Mouse (Mus musculus): ENCODE results near the gene Dusp1. TPM values are rescaled to one million over a fixed set of nuclear protein-coding genes. Genes with fewer than 3 reads are reported as not detected.

Gene Dusp1
- polyA plus RNA-seq, 1 experiment from 2014 or later: 25.9 TPM

GRCm38 (mm10) chr17:26529791-26530241 is 32.1 kb downstream of the Dusp1 start:
- no peaks in the 10 kb centered on the region for H3K9me3 ChIP-seq (replicated peaks; ENCODE audit: control insufficient read depth, low read length)
- 73% methylated on average over 5 of the region's 5 CpGs for WGBS (ENCODE audit: insufficient replicate concordance)
- H3K9ac ChIP-seq (ENCODE audit: low read depth, low read length): no peak overlapping the region
- no peak overlapping the region for H3K4me2 ChIP-seq (ENCODE audit: low read depth, low read length)
- no peaks in the 10 kb centered on the region for H3K36me3 ChIP-seq (ENCODE audit: control insufficient read depth, insufficient read depth)
- peaks cover 13% of the 10 kb centered on the region for H3K4me1 ChIP-seq (ENCODE audit: control insufficient read depth, low read depth, low read length)
- H3K27ac ChIP-seq (ENCODE audit: low read length): no peak overlapping the region
- no peak for ATAC-seq (ENCODE audit: low read depth)
- H3K4me3 ChIP-seq (ENCODE audit: low read depth, low read length): no peak overlapping the region
- no peaks in the 10 kb centered on the region for H3K27me3 ChIP-seq (ENCODE audit: control insufficient read depth, insufficient read depth, low read depth, low read length)

GRCm38 (mm10) chr17:26528751-26529150 is 33.2 kb downstream of the Dusp1 start:
- WGBS (ENCODE audit: insufficient replicate concordance): 75% methylated on average over 6 of the region's 6 CpGs
- Histone ChIP-seq H3K4me2 (ENCODE audit: low read depth, low read length) (no peak overlapping the region), H3K9ac (ENCODE audit: low read depth, low read length) (no peak overlapping the region), H3K4me1 (ENCODE audit: control insufficient read depth, low read depth, low read length) (peaks cover 3% of the 10 kb centered on the region; the same call in 1 of the 2 replicates), H3K9me3 (replicated peaks; ENCODE audit: control insufficient read depth, low read length) (no peaks in the 10 kb centered on the region), H3K4me3 (ENCODE audit: low read depth, low read length) (no peak overlapping the region), H3K27ac (ENCODE audit: low read length) (no peak overlapping the region), H3K36me3 (ENCODE audit: control insufficient read depth, insufficient read depth) (no peaks in the 10 kb centered on the region), H3K27me3 (ENCODE audit: control insufficient read depth, insufficient read depth, low read depth, low read length) (no peaks in the 10 kb centered on the region)
- no peak for ATAC-seq (ENCODE audit: low read depth)

- 84% methylated on average over 9 of the region's 9 CpGs for whole genome bisulfite sequencing (ENCODE audit: insufficient replicate concordance)
- H3K27ac ChIP-seq (ENCODE audit: low read length): no peak overlapping the region
- H3K4me2 ChIP-seq (ENCODE audit: low read depth, low read length): no peak overlapping the region
- H3K9me3 ChIP-seq (replicated peaks; ENCODE audit: control insufficient read depth, low read length): no peaks in the 10 kb centered on the region
- H3K9ac ChIP-seq (ENCODE audit: low read depth, low read length): no peak overlapping the region
- no peaks in the 10 kb centered on the region for H3K27me3 ChIP-seq (ENCODE audit: control insufficient read depth, insufficient read depth, low read depth, low read length)
- H3K4me1 ChIP-seq (ENCODE audit: control insufficient read depth, low read depth, low read length): peaks cover 1% of the 10 kb centered on the region; the same call in 1 of the 2 replicates
- no peak overlapping the region for H3K4me3 ChIP-seq (ENCODE audit: low read depth, low read length)
- H3K36me3 ChIP-seq (ENCODE audit: control insufficient read depth, insufficient read depth): no peaks in the 10 kb centered on the region
- no peak for ATAC-seq (ENCODE audit: low read depth)
These were observed 34.6 kb downstream of the Dusp1 start for GRCm38 (mm10) chr17:26527291-26527690.

DNA sequence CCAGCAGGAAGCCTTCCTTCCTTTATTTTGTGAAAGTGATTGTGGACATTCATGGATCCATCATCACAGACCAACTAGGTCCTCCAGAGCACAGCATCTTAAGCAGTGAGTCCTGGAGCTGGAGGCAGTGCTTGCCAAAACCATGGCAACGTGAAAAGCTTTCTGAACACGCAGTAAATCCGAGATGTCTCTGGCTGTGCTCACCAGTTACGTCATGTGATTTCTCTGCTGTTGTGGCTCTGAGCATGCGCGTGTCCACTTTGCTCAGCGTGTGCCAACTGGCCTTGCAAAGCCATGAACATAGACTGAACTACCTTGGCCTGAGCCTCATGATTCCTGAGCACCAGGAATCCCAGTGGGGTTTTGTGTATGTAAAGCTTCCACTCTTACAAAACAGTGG is 36.6 kb downstream of the Dusp1 start:
- no peak overlapping the region for H3K27ac ChIP-seq (ENCODE audit: low read length)
- H3K9ac ChIP-seq (ENCODE audit: low read depth, low read length): no peak overlapping the region
- H3K4me3 ChIP-seq (ENCODE audit: low read depth, low read length): no peak overlapping the region
- WGBS (ENCODE audit: insufficient replicate concordance): 77% methylated on average over 7 of the region's 7 CpGs
- H3K4me1 ChIP-seq (ENCODE audit: control insufficient read depth, low read depth, low read length): no peaks in the 10 kb centered on the region
- no peak for ATAC-seq (ENCODE audit: low read depth)
- H3K9me3 ChIP-seq (replicated peaks; ENCODE audit: control insufficient read depth, low read length): no peaks in the 10 kb centered on the region
- no peak overlapping the region for H3K4me2 ChIP-seq (ENCODE audit: low read depth, low read length)
- H3K27me3 ChIP-seq (ENCODE audit: control insufficient read depth, insufficient read depth, low read depth, low read length): no peaks in the 10 kb centered on the region
- H3K36me3 ChIP-seq (ENCODE audit: control insufficient read depth, insufficient read depth): no peaks in the 10 kb centered on the region

DNA sequence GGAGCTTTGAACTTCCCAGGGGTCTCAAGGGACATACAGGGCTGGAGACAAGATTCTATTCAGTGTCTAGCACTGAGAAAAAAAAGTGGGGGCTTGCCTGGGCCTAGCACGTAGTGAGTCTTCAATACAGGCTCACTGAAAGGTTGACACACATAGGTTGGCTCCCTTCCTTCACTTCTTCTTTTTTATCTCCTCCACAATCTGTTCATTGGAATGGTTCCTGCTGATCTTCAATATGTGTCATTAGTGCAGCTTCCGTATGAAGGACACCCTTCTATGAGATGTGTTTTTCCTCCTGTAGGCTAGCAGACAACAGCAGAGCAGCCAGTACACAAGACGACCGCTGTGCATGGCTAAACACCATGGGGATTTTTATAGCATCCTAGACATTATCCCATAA is 37.1 kb downstream of the Dusp1 start:
- H3K4me1 ChIP-seq (ENCODE audit: control insufficient read depth, low read depth, low read length): no peaks in the 10 kb centered on the region
- H3K9me3 ChIP-seq (replicated peaks; ENCODE audit: control insufficient read depth, low read length): no peaks in the 10 kb centered on the region
- H3K27ac ChIP-seq (ENCODE audit: low read length): no peak overlapping the region
- no peak overlapping the region for H3K9ac ChIP-seq (ENCODE audit: low read depth, low read length)
- no peaks in the 10 kb centered on the region for H3K36me3 ChIP-seq (ENCODE audit: control insufficient read depth, insufficient read depth)
- H3K27me3 ChIP-seq (ENCODE audit: control insufficient read depth, insufficient read depth, low read depth, low read length): no peaks in the 10 kb centered on the region
- 71% methylated on average over 4 of the region's 4 CpGs for WGBS (ENCODE audit: insufficient replicate concordance)
- H3K4me2 ChIP-seq (ENCODE audit: low read depth, low read length): no peak overlapping the region
- ATAC-seq (ENCODE audit: low read depth): no peak
- no peak overlapping the region for H3K4me3 ChIP-seq (ENCODE audit: low read depth, low read length)

DNA sequence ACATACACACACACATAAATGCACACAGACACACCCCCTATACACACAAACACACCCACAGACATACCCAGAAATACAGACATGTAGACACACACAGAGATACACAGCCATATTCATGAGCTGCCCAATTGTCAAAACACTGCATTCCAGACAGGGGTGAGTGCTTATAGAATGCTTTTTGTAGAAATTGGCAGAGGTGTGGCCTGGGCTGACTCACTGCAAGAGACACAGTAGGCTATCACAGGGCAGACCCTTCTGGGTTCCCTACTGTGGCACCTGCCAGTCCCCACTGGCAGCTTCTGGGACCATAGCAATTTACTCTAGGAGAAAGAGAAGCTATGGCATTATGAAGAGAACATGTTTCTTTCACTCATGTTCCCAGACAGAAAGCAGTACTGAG is 37.6 kb downstream of the Dusp1 start:
- Histone ChIP-seq H3K27ac (ENCODE audit: low read length) (no peak overlapping the region), H3K4me2 (ENCODE audit: low read depth, low read length) (no peak overlapping the region), H3K4me3 (ENCODE audit: low read depth, low read length) (no peak overlapping the region), H3K36me3 (ENCODE audit: control insufficient read depth, insufficient read depth) (no peaks in the 10 kb centered on the region), H3K4me1 (ENCODE audit: control insufficient read depth, low read depth, low read length) (no peaks in the 10 kb centered on the region), H3K9me3 (replicated peaks; ENCODE audit: control insufficient read depth, low read length) (no peaks in the 10 kb centered on the region), H3K27me3 (ENCODE audit: control insufficient read depth, insufficient read depth, low read depth, low read length) (no peaks in the 10 kb centered on the region), H3K9ac (ENCODE audit: low read depth, low read length) (no peak overlapping the region)
- no peak for ATAC-seq (ENCODE audit: low read depth)

DNA sequence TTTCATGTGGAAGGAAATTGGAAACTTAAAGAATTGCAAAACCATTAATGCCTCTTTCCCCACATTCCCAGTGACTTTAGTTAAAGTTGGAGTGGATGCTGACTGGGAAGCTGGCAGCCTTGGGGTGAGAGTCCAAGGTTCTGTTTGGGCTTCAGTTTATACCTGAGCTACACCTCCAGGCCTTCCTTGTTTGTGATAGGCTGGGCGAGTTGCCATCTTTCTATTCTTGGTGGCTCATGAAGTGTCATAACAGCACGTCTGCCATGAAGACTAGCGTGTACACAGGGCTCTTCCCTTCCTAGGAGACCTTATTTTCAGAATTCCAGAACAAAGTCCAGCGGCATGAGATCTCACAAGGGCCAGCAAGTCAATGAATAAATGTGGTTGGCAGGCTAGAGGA is 39.2 kb downstream of the Dusp1 start:
- WGBS (ENCODE audit: insufficient replicate concordance): 54% methylated on average over 4 of the region's 4 CpGs
- peak; percentile 88 for ATAC-seq (ENCODE audit: low read depth)
- Histone ChIP-seq H3K4me2 (ENCODE audit: low read depth, low read length) (no peak overlapping the region), H3K36me3 (ENCODE audit: control insufficient read depth, insufficient read depth) (no peaks in the 10 kb centered on the region), H3K4me3 (ENCODE audit: low read depth, low read length) (no peak overlapping the region), H3K9ac (ENCODE audit: low read depth, low read length) (no peak overlapping the region; the same call in 1 of the 2 replicates), H3K4me1 (ENCODE audit: control insufficient read depth, low read depth, low read length) (no peaks in the 10 kb centered on the region), H3K9me3 (replicated peaks; ENCODE audit: control insufficient read depth, low read length) (no peaks in the 10 kb centered on the region), H3K27ac (ENCODE audit: low read length) (0 out of 2 replicates have a peak overlapping the region, but pooled peaks have one; percentile 29), H3K27me3 (ENCODE audit: control insufficient read depth, insufficient read depth, low read depth, low read length) (no peaks in the 10 kb centered on the region)

DNA sequence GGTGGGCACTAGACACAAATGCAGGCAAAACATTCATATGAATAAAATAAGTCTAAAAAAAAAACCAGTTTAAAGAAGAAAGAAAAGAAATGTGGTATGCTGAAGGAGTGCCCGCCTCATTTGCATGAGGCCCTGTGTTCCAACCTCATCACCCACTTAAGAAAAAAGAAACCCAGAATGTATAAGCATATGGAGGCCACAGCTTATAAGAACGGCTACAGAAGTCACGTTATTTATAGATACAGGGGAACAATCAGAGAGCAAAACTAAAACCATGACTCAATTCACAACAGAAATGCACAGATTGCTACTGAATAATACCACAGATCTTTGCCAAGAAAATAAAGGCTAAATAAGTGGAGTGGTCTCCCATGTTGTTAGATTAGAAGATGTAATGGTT is 43.6 kb downstream of the Dusp1 start:
- Histone ChIP-seq H3K4me3 (ENCODE audit: low read depth, low read length) (no peak overlapping the region), H3K4me2 (ENCODE audit: low read depth, low read length) (no peak overlapping the region), H3K9me3 (replicated peaks; ENCODE audit: control insufficient read depth, low read length) (no peaks in the 10 kb centered on the region), H3K27ac (ENCODE audit: low read length) (no peak overlapping the region), H3K9ac (ENCODE audit: low read depth, low read length) (no peak overlapping the region), H3K27me3 (ENCODE audit: control insufficient read depth, insufficient read depth, low read depth, low read length) (no peaks in the 10 kb centered on the region), H3K4me1 (ENCODE audit: control insufficient read depth, low read depth, low read length) (peaks cover 34% of the 10 kb centered on the region), H3K36me3 (ENCODE audit: control insufficient read depth, insufficient read depth) (no peaks in the 10 kb centered on the region)
- ATAC-seq (ENCODE audit: low read depth): no peak
- WGBS (ENCODE audit: insufficient replicate concordance): 69% methylated on average over 3 of the region's 3 CpGs

DNA sequence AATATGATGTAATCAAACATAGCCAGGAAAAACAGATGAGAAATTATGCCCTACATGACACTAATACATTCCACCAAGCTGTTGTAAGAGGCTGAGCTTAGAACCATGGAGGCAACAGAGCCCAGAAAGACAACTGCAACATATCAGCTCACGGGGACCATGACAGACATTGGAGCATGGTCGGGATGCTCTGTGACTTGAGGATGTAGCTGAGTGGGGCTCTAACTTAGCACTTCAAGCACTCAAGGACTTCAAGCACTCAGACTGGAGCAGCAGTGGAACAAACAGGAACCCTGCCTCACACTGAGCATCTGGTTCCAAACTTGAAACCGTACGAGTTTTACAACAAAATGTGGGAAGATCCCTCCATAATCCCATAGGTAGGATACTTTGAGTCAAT is 46.3 kb downstream of the Dusp1 start:
- 87% methylated on average over 4 of the region's 4 CpGs for WGBS (ENCODE audit: insufficient replicate concordance)
- ATAC-seq (ENCODE audit: low read depth): no peak
- Histone ChIP-seq H3K9me3 (replicated peaks; ENCODE audit: control insufficient read depth, low read length) (no peaks in the 10 kb centered on the region), H3K36me3 (ENCODE audit: control insufficient read depth, insufficient read depth) (no peaks in the 10 kb centered on the region), H3K4me1 (ENCODE audit: control insufficient read depth, low read depth, low read length) (peaks cover 61% of the 10 kb centered on the region), H3K9ac (ENCODE audit: low read depth, low read length) (no peak overlapping the region), H3K27ac (ENCODE audit: low read length) (peak overlapping the region; percentile 93), H3K4me3 (ENCODE audit: low read depth, low read length) (no peak overlapping the region), H3K27me3 (ENCODE audit: control insufficient read depth, insufficient read depth, low read depth, low read length) (no peaks in the 10 kb centered on the region), H3K4me2 (ENCODE audit: low read depth, low read length) (no peak overlapping the region)

Data from liver, embryonic 16.5 days (tissue).